Mouse (Mus musculus): ENCODE measurements around the gene Gm44502. TPM values are rescaled to one million over a fixed set of nuclear protein-coding genes. Genes with fewer than 3 reads are reported as not detected.
"Not testable (repeated sequence)": the region's sequence is repeated elsewhere in the genome, so short reads cannot be mapped to it uniquely, and the experiment has no call there.

The Gm44502 gene
- total RNA-seq, 2 experiments from 2014 or later, result 0.87 to 2.0 TPM

DNA sequence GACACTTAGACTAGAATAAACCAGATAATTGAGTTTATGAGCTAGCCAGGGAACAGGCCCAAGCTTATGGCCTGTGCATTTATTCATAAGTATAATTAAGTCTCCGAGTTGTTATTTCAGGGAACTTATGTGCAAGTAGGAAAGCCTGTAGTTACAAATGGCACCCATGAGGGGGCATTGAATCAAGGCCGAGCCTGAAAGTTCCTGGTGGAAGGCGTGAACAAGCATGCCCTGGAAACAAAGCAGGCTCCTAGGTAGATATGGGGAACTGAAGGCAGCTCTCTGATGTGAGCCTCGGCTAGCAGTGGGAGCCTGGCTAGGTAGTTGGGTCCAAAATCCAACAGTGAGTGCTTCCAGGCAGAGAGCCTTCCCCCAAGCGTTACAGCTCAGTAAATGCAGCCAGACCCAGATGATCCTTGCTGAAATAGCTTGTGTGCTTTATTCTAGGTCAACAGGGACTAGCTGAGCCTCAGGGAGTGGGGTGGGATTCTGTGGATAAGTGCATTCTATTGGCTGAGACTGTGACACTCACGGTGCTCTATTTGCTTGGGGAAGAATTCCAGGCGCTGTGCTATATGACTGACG lies 13.1 kb upstream of the Gm44502 start:
- intact Hi-C loops (cut with DNase I), result no loop called here
- no peak overlapping the region for H3K4me3 ChIP-seq
- no peak for DNase-seq
- H3K27ac ChIP-seq, result no peak overlapping the region
- no peak; the same call in 1 of the 2 replicates for TF ChIP-seq CTCF (IDR thresholded peaks at IDR 0.05)

- intact Hi-C loops (cut with DNase I), result no loop called here
- DNase-seq, result no peak
- TF ChIP-seq CTCF (IDR thresholded peaks at IDR 0.05), result no peak
- Histone ChIP-seq H3K27ac (no peak overlapping the region), H3K4me3 (no peak overlapping the region)
Observed at GRCm38 (mm10) chr15:89435878-89436277, 6.4 kb upstream of the Gm44502 start.

GRCm38 (mm10) chr15:89434136-89434535 lies 4.6 kb upstream of the Gm44502 start:
- intact Hi-C loops (cut with DNase I), result no loop called here
- DNase-seq, result no peak
- no peak for TF ChIP-seq CTCF (IDR thresholded peaks at IDR 0.05)
- no peak overlapping the region for H3K4me3 ChIP-seq
- H3K27ac ChIP-seq, result no peak overlapping the region

DNA sequence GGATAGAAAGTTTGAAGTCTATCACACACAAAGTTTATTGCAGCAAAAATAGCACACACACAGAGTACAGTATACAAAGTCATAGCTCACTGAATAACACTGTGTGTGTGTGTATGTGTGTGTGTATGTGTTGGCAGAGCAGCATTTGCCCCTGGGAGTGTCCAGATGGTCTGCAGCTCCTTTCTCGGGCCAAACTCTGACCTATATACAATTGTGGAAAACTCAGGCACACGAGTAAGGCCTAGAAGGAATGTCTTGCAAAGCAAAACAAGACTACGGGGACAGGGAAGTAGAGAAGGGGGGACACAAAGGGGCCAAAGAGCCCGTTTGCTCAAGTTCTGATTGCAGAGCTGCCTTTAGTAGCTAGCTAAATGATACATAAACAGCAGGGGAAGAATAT lies 3.5 kb upstream of the Gm44502 start:
- intact Hi-C loops (cut with DNase I), result no loop called here
- no peak for TF ChIP-seq CTCF (IDR thresholded peaks at IDR 0.05)
- Histone ChIP-seq H3K27ac (no peak overlapping the region), H3K4me3 (no peak overlapping the region)
- no peak for DNase-seq

DNA sequence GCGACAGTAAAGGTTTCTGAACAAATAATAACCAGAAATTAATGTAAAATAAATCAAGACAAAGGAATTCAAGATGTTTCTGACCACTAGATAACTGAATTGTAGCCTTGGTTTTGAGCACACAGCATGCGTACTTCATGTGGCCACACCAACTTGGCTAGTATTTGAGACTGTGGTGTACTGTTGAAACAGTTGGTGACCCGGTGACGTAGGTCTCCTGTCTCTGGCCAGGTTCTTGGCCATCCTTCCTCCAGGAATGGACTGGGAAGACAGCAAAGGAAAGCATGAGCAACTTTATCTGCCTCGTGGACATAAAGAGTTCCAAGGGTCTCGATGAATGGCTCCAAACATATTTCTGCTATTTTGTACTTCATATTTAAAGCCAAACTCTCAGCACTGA lies 2.3 kb upstream of the Gm44502 start:
- DNase-seq, result no peak
- no peak for TF ChIP-seq CTCF (IDR thresholded peaks at IDR 0.05)
- no peak overlapping the region for H3K27ac ChIP-seq
- H3K4me3 ChIP-seq, result no peak overlapping the region
- intact Hi-C loops (cut with DNase I), result no loop called here

GRCm38 (mm10) chr15:89431271-89431670 lies 1.8 kb upstream of the Gm44502 start:
- no peak overlapping the region for H3K4me3 ChIP-seq
- H3K27ac ChIP-seq, result no peak overlapping the region
- intact Hi-C loops (cut with DNase I), result no loop called here
- TF ChIP-seq CTCF (IDR thresholded peaks at IDR 0.05), result no peak
- DNase-seq, result no peak

DNA sequence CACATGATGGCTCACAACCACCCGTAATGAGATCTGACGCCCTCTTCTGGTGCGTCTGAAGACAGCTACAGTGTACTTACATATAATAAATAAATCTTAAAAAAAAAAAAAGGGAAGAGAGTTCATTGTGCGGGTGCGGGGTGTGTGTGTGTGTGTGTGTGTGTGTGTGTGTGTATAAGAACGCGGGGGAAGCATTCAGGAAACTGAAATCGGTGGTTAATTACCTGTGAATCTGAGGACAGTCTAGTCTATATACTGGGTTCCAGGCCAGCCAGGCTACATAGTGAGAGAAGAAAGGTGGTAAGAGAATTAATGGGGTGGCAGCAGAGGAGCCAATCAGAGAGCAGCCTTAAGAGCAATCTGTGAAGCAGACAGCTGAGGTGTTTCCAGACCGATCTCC lies 1.3 kb upstream of the Gm44502 start:
- DNase-seq; intact Hi-C loops (cut with DNase I): not testable (repeated sequence)
- peak overlapping the region; percentile 71; the same call in 1 of the 2 replicates for H3K4me3 ChIP-seq
- peak overlapping the region; percentile 99; the same call in 1 of the 2 replicates for H3K27ac ChIP-seq

- intact Hi-C loops (cut with DNase I), result no loop called here
- H3K27ac ChIP-seq, result peak overlapping the region; percentile 99
- TF ChIP-seq CTCF (IDR thresholded peaks at IDR 0.05), result peak; percentile 10; the same call in 1 of the 2 replicates
- H3K4me3 ChIP-seq, result peak overlapping the region; percentile 71
- no peak for DNase-seq
Observed at GRCm38 (mm10) chr15:89430341-89430740, 845 bp upstream of the Gm44502 start.

GRCm38 (mm10) chr15:89428821-89429351 lies 610 bp downstream of the Gm44502 start:
- Histone ChIP-seq H3K27ac (peak overlapping the region; percentile 99), H3K4me3 (peak overlapping the region; percentile 71)
- no peak for DNase-seq
- no peak for TF ChIP-seq CTCF (IDR thresholded peaks at IDR 0.05)
- intact Hi-C loops (cut with DNase I), result loop anchor here (2.0 kb wide), 1 partner anchor 72 kb away; no protein-coding TSS in a partner anchor

DNA sequence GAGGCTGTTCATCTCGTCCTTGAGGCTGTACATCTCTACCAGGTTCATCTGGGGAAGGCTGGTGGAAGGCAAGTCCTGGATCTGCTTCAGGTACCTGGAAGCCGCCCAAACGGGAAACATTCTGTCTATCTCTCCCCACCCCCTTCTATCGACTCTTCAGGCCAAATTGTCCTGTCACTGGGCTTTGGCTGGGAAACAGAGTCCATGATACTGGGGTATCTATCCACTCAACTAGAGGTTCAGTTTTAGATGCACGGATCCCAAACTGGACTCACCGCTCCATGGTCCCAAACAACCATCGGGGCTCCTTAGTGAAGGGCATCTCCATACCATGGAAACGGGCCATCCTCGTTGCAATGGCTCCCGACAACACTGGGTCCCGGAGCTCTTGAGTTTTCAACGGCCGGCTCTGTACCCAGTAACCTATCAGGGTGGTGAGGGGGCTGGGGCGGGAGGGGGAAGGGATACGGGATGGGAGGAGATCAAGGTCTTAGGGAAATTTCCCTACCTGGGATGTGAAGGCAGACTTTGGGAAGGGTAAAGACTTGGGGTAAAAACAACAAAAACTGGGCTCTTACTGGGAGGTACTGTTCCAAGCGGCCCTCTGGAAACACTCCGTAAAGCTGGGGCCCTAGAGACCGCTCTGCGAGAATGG lies 1.2 kb downstream of the Gm44502 start:
- no peak for DNase-seq
- peak overlapping the region; percentile 99 for H3K27ac ChIP-seq
- intact Hi-C loops (cut with DNase I), result loop anchor here (2.0 kb wide), 1 partner anchor 71 kb away; no protein-coding TSS in a partner anchor
- TF ChIP-seq CTCF (IDR thresholded peaks at IDR 0.05), result no peak
- H3K4me3 ChIP-seq, result peak overlapping the region; percentile 71

DNA sequence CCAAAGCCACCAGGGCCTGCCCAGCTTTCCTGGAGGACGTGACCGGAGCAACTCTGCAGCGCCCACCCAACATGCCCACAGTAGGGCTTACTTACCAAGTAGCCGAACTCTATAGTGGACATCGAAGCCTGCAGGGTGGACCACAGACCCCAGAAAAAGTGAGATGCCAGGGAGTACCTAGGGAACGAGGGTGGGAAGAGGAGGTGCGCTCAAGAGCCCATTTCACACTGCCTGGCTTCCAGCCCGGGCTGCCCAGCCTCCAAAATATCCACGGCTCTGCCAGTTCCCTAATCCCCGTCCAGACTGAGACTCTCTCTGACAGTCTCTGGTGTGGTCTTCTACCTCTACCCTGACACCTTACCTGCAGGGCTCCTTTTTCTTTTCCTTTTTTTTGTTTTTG lies 2.8 kb downstream of the Gm44502 start:
- intact Hi-C loops (cut with DNase I), result no loop called here
- Histone ChIP-seq H3K27ac (peak overlapping the region; percentile 99), H3K4me3 (peak overlapping the region; percentile 78; the same call in 1 of the 2 replicates)
- TF ChIP-seq CTCF (IDR thresholded peaks at IDR 0.05), result no peak
- DNase-seq, result peak; percentile 68

DNA sequence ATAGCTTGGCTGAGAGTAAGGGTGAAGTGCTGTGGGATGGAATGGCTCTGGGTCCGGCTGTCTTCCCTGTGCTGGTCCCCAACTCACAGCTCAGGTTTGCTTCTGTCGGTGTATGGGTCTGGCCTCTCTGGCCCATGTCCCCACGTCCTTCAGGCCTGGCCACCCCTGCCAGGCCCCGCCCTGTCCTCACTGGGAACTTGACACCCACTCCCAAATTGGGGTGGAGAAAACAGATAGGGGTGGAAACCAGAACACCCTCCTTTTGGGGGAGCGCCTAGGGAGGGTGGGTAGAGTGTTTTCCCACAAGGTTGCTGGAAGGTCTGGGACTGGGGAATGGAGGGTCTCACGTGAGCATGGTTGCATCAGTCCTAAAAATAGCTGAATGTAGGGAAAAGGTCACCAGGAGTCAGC lies 3.8 kb downstream of the Gm44502 start, which contains the start of gene Cpt1b:
TSS of gene Cpt1b (minus strand) at position 153 of the 411 bp plus-strand sequence.
- Histone ChIP-seq H3K27ac (peak within 1 kb of the TSS; percentile 99), H3K4me3 (peak within 1 kb of the TSS; percentile 78)
- DNase-seq, result peak; percentile 88
- no peak for TF ChIP-seq CTCF (IDR thresholded peaks at IDR 0.05)
- intact Hi-C loops (cut with DNase I), result no loop called here

DNA sequence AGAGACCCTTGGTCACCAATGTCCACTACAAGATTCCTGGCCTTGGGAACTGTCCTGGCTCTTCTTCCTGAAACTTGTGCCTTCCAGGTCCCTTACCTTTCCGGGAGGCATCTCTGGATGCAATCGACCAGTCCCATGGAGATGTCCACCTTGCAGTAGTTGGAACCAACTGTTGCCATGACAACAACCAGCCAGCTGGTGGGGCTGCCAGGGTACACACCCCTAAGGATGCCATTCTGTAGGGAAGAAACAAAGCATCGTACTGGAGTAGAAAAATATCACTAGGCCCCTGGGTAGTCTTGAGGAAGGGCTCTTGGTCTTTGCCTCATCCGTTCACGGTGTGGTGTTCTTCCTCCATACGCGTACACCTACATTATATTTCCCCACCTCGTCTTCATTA lies 4.9 kb downstream of the Gm44502 start:
- intact Hi-C loops (cut with DNase I), result no loop called here
- Histone ChIP-seq H3K27ac (peak overlapping the region; percentile 99), H3K4me3 (peak overlapping the region; percentile 78)
- TF ChIP-seq CTCF (IDR thresholded peaks at IDR 0.05), result no peak
- no peak for DNase-seq
